Mouse (Mus musculus): ENCODE results near the gene Prl8a6. TPM values are rescaled to one million over a fixed set of nuclear protein-coding genes. Genes with fewer than 3 reads are reported as not detected.

The Prl8a6 gene
- not detected in 2 replicates for polyA plus RNA-seq (2012; rRNA removed)

DNA sequence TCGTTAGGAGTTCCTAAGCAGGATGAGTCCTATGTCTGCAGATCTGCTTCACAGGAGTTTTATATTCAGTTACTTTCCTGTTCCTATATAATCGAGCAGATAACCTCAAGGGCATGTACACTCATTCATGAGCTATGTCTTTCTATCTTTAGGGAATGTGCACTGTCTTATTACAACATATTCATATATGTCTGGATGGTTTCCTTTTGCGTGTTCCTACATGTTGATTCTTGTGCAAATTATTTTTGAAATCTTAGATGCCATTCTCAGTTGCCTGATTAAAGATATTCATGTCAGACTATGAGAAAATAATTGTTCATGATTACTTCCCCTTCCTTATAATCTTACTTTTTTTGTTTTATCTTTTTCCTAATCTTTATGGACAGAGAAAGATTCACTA is at the start of gene Prl8a6:
TSS of gene Prl8a6 (minus strand) at position 101 of the 400 bp plus-strand sequence.

DNA sequence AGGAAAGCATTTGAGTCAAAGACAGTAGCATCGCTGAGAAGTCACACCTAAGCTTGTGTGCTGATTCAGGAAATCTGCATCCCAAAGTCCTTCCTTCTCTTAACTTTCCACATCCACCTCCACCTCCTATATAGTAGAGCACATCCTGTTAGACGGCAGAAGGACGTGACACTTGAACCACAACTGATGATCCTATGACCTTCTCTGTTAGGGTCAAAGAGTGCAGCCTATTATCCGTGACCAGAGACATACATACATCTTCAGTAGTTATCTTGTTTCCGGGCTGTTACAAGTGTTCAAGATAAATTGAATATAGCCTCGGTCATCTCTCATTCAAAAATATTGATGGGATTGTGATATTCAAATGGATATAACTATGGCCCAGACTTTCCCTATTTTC is 47.7 kb downstream of the Prl8a6 start, which contains the start of gene Prl2b1:
TSS of gene Prl2b1 (minus strand) at position 101 of the 400 bp plus-strand sequence.

Other genes with a start within 250 kb of the Prl8a6 start
- gene Prl3c1, start 242.0 kb downstream of the Prl8a6 start, polyA plus RNA-seq (2012; rRNA removed) = not detected in 2 replicates
- gene Prl3b1, start 196.8 kb downstream of the Prl8a6 start, polyA plus RNA-seq (2012; rRNA removed) = not detected in 2 replicates
- gene Prl3a1, start 179.3 kb downstream of the Prl8a6 start, polyA plus RNA-seq (2012; rRNA removed) = not detected in 2 replicates
- not detected in 2 replicates for gene Prl6a1, start 126.1 kb downstream of the Prl8a6 start, polyA plus RNA-seq (2012; rRNA removed)
- not detected in 2 replicates for gene Prl8a2, start 93.0 kb downstream of the Prl8a6 start, polyA plus RNA-seq (2012; rRNA removed)
- not detected in 2 replicates for gene Prl2b1, start 47.8 kb downstream of the Prl8a6 start, polyA plus RNA-seq (2012; rRNA removed)
- not detected in 2 replicates for gene Prl8a8, start 74.5 kb upstream of the Prl8a6 start, polyA plus RNA-seq (2012; rRNA removed)
- not detected in 2 replicates for gene Prl8a9, start 125.9 kb upstream of the Prl8a6 start, polyA plus RNA-seq (2012; rRNA removed)
- gene Prl8a1, start 143.5 kb upstream of the Prl8a6 start, polyA plus RNA-seq (2012; rRNA removed) = not detected in 2 replicates
- gene Prl7b1, start 171.9 kb upstream of the Prl8a6 start, polyA plus RNA-seq (2012; rRNA removed) = not detected in 2 replicates
- not detected in 2 replicates for gene Prl7a1, start 203.8 kb upstream of the Prl8a6 start, polyA plus RNA-seq (2012; rRNA removed)
- gene Prl7a2, start 229.3 kb upstream of the Prl8a6 start, polyA plus RNA-seq (2012; rRNA removed) = not detected in 2 replicates

Data from central nervous system, embryonic 18 days (tissue).